Mouse (Mus musculus) embryonic facial prominence, embryonic 15.5 days (tissue): ENCODE results near the gene Eif2b3. TPM values are rescaled to one million over a fixed set of nuclear protein-coding genes. Genes with fewer than 3 reads are reported as not detected.

Experiments used
- ATAC-seq: fragments of 200-750 bp; cut with Nextera tagmentation; 2 replicates; pipeline ENCODE4 v1.8.0; 2017; ENCODE audit warnings: low read depth, moderate TSS enrichment; ENCODE audit not compliant: insufficient number of reproducible peaks, low FRiP score, low TSS enrichment
- H3K27ac ChIP-seq: fragments of 300-500 bp; sonication (generic); replicated peaks from 2 replicates; pipeline ENCODE4 v1.5.1; 2015; ENCODE audit warnings: mild to moderate bottlenecking, inconsistent platforms
- H3K27me3 ChIP-seq: fragments of 300-500 bp; sonication (generic); 2 replicates; pipeline ENCODE4 v1.6.1; 2015; ENCODE audit warnings: inconsistent platforms
- H3K36me3 ChIP-seq: fragments of 300-500 bp; sonication (generic); 2 replicates; pipeline ENCODE4 v1.6.1; 2015; ENCODE audit warnings: mild to moderate bottlenecking, inconsistent platforms
- H3K4me1 ChIP-seq: fragments of 300-500 bp; sonication (generic); 2 replicates; pipeline ENCODE4 v1.6.1; 2015; ENCODE audit warnings: inconsistent platforms
- H3K4me2 ChIP-seq: fragments of 300-500 bp; sonication (generic); replicated peaks from 2 replicates; pipeline ENCODE4 v1.6.1; 2015; ENCODE audit warnings: mild to moderate bottlenecking, inconsistent platforms
- H3K4me3 ChIP-seq: fragments of 300-500 bp; sonication (generic); replicated peaks from 2 replicates; pipeline ENCODE4 v1.5.1; 2015; ENCODE audit warnings: mild to moderate bottlenecking, inconsistent platforms
- H3K9ac ChIP-seq: fragments of 300-500 bp; sonication (generic); 2 replicates; pipeline ENCODE4 v1.6.1; 2015; ENCODE audit warnings: inconsistent platforms
- H3K9me3 ChIP-seq: fragments of 300-500 bp; sonication (generic); replicated peaks from 2 replicates; pipeline ENCODE4 v1.6.1; 2016; ENCODE audit warnings: inconsistent platforms
- WGBS: fragments of 180-500 bp; shearing (Covaris S2); methylation state at CpG from one replicate; pipeline ENCODE4 v1.1.7; 2015; 5-methylcytosine and 5-hydroxymethylcytosine counted together
- polyA plus RNA-seq: library from polyadenylated mRNA; unstranded; fragments of >200 nt; fragmentation: Nextera tagmentation; extraction: Ambion mirVana; gene quantifications from 2 replicates; pipeline ENCODE4 v1.2.1, GENCODE M21; 2015

Gene Eif2b3
- polyA plus RNA-seq, 1 experiment from 2014 or later: 41.3 TPM

- 91% methylated on average over 11 of the region's 11 CpGs for WGBS
- Histone ChIP-seq H3K36me3 (peaks cover 57% of the 10 kb centered on the region), H3K27me3 (no peaks in the 10 kb centered on the region), H3K4me1 (no peaks in the 10 kb centered on the region), H3K9me3 (no peaks in the 10 kb centered on the region), H3K4me2 (no peak overlapping the region), H3K4me3 (no peak overlapping the region), H3K27ac (no peak overlapping the region), H3K9ac (no peak overlapping the region)
- ATAC-seq: no peak
Observed at GRCm38 (mm10) chr4:117110985-117111384, 91.8 kb downstream of the Eif2b3 start.

GRCm38 (mm10) chr4:117113237-117113636 is 94.0 kb downstream of the Eif2b3 start:
- no peak for ATAC-seq
- Histone ChIP-seq H3K4me1 (no peaks in the 10 kb centered on the region), H3K4me3 (no peak overlapping the region), H3K27me3 (no peaks in the 10 kb centered on the region), H3K27ac (no peak overlapping the region), H3K9ac (no peak overlapping the region), H3K4me2 (no peak overlapping the region), H3K36me3 (peaks cover 47% of the 10 kb centered on the region), H3K9me3 (no peaks in the 10 kb centered on the region)
- WGBS: 74% methylated on average over 1 of the region's 1 CpGs

GRCm38 (mm10) chr4:117115592-117115991 is 96.4 kb downstream of the Eif2b3 start:
- Histone ChIP-seq H3K36me3 (peaks cover 32% of the 10 kb centered on the region), H3K4me3 (no peak overlapping the region), H3K4me1 (peaks cover 6% of the 10 kb centered on the region; the same call in 1 of the 2 replicates), H3K9me3 (no peaks in the 10 kb centered on the region), H3K4me2 (no peak overlapping the region), H3K27me3 (no peaks in the 10 kb centered on the region), H3K9ac (no peak overlapping the region; the same call in 1 of the 2 replicates), H3K27ac (no peak overlapping the region)
- 76% methylated on average over 5 of the region's 5 CpGs for WGBS
- ATAC-seq: no peak

- WGBS: 81% methylated on average over 7 of the region's 7 CpGs
- Histone ChIP-seq H3K27ac (no peak overlapping the region), H3K4me3 (no peak overlapping the region), H3K9ac (no peak overlapping the region), H3K27me3 (no peaks in the 10 kb centered on the region), H3K4me1 (peaks cover 20% of the 10 kb centered on the region; the same call in 1 of the 2 replicates), H3K9me3 (no peaks in the 10 kb centered on the region), H3K4me2 (no peak overlapping the region), H3K36me3 (peaks cover 20% of the 10 kb centered on the region)
- no peak for ATAC-seq
Observed at GRCm38 (mm10) chr4:117117931-117118330, 98.7 kb downstream of the Eif2b3 start.

- Histone ChIP-seq H3K9me3 (no peaks in the 10 kb centered on the region), H3K27ac (peak overlapping the region; percentile 93), H3K4me2 (peak overlapping the region; percentile 98), H3K9ac (no peak overlapping the region), H3K4me1 (peaks cover 24% of the 10 kb centered on the region), H3K36me3 (peaks cover 4% of the 10 kb centered on the region; the same call in 1 of the 2 replicates), H3K4me3 (peak overlapping the region; percentile 81), H3K27me3 (no peaks in the 10 kb centered on the region)
- 64% methylated on average over 5 of the region's 5 CpGs for WGBS
- ATAC-seq: no peak
Observed at GRCm38 (mm10) chr4:117119636-117120035, 100.4 kb downstream of the Eif2b3 start.

- no peak for ATAC-seq
Observed at GRCm38 (mm10) chr4:117120052-117120444, 100.8 kb downstream of the Eif2b3 start.

GRCm38 (mm10) chr4:117120445-117121414 is 101.5 kb downstream of the Eif2b3 start:
- ATAC-seq: peak; percentile 93
- Histone ChIP-seq H3K27me3 (no peaks in the 10 kb centered on the region), H3K4me3 (peak overlapping the region; percentile 81), H3K4me1 (peaks cover 35% of the 10 kb centered on the region), H3K9ac (peak overlapping the region; percentile 57), H3K9me3 (no peaks in the 10 kb centered on the region), H3K27ac (peak overlapping the region; percentile 93), H3K36me3 (no peaks in the 10 kb centered on the region), H3K4me2 (peak overlapping the region; percentile 98)
- under 1% methylated on average over 69 of the region's 69 CpGs for WGBS

More at GRCm38 (mm10) chr4:117120052-117120444, 100.8 kb downstream of the Eif2b3 start:
- Histone ChIP-seq H3K4me3 (peak overlapping the region; percentile 81), H3K4me1 (peaks cover 28% of the 10 kb centered on the region), H3K9me3 (no peaks in the 10 kb centered on the region), H3K4me2 (peak overlapping the region; percentile 98), H3K27ac (peak overlapping the region; percentile 93), H3K27me3 (no peaks in the 10 kb centered on the region), H3K36me3 (no peaks in the 10 kb centered on the region), H3K9ac (peak overlapping the region; percentile 40)
- 6% methylated on average over 10 of the region's 10 CpGs for WGBS

- Histone ChIP-seq H3K4me3 (no peak overlapping the region), H3K9me3 (no peaks in the 10 kb centered on the region), H3K9ac (no peak overlapping the region), H3K36me3 (no peaks in the 10 kb centered on the region), H3K27me3 (no peaks in the 10 kb centered on the region), H3K4me1 (peaks cover 46% of the 10 kb centered on the region), H3K27ac (peak overlapping the region; percentile 58; the same call in 1 of the 2 replicates), H3K4me2 (no peak overlapping the region)
- 73% methylated on average over 4 of the region's 4 CpGs for WGBS
- ATAC-seq: no peak
Observed at GRCm38 (mm10) chr4:117122209-117122608, 103.0 kb downstream of the Eif2b3 start.

- no peak overlapping the region for H3K9ac ChIP-seq
- 0 out of 2 replicates have a peak, but pooled peaks cover 8% of the 10 kb centered on the region for H3K36me3 ChIP-seq
- WGBS: 82% methylated on average over 8 of the region's 9 CpGs
- peaks cover 46% of the 10 kb centered on the region for H3K4me1 ChIP-seq
- no peaks in the 10 kb centered on the region for H3K27me3 ChIP-seq
- H3K27ac ChIP-seq: no peak overlapping the region
- no peak overlapping the region for H3K4me2 ChIP-seq
- no peaks in the 10 kb centered on the region for H3K9me3 ChIP-seq
- H3K4me3 ChIP-seq: no peak overlapping the region
- no peak for ATAC-seq
Observed at GRCm38 (mm10) chr4:117123546-117124217, 104.5 kb downstream of the Eif2b3 start.

- H3K27me3 ChIP-seq: no peaks in the 10 kb centered on the region
- H3K36me3 ChIP-seq: 0 out of 2 replicates have a peak, but pooled peaks cover 13% of the 10 kb centered on the region
- H3K4me2 ChIP-seq: no peak overlapping the region
- H3K4me1 ChIP-seq: peaks cover 46% of the 10 kb centered on the region
- 86% methylated on average over 3 of the region's 3 CpGs for WGBS
- H3K27ac ChIP-seq: peak overlapping the region; percentile 87; the same call in 1 of the 2 replicates
- H3K9ac ChIP-seq: no peak overlapping the region
- H3K9me3 ChIP-seq: no peaks in the 10 kb centered on the region
- ATAC-seq: no peak
- H3K4me3 ChIP-seq: no peak overlapping the region
Observed at GRCm38 (mm10) chr4:117124218-117124517, 105.0 kb downstream of the Eif2b3 start.
